8 mouse cellular contexts compared by ENCODE assay signal in genomic region chr14:48330965-48331622, GRCm38 (mm10).
DNase-seq lines count a peak whose midpoint lies in the region; ATAC-seq lines count a peak whose summit lies in the region.

No protein-coding gene starts in this region.

- intact Hi-C loops in left cerebral cortex, postnatal 4 days (cut with DNase I) = no loop called here

- H3K4me1 ChIP-seq in hindbrain, embryonic 14.5 days (replicated peaks; ENCODE audit: control insufficient read depth, insufficient read depth, low read length) = peaks cover 23% of the 10 kb centered on the region
- H3K4me1 ChIP-seq in neural tube, embryonic 13.5 days (replicated peaks) = peaks cover 57% of the 10 kb centered on the region
- H3K4me1 ChIP-seq in liver, embryonic 12.5 days = no peaks in the 10 kb centered on the region

- H3K9ac ChIP-seq in hindbrain, embryonic 14.5 days = 0 out of 2 replicates have a peak overlapping the region, but pooled peaks have one; percentile 5
- 0 out of 2 replicates have a peak overlapping the region, but pooled peaks have one; percentile 8 for H3K9ac ChIP-seq in neural tube, embryonic 13.5 days
- no peak overlapping the region for H3K9ac ChIP-seq in liver, embryonic 12.5 days

- peak; percentile 79; the same call in 1 of the 2 replicates for ATAC-seq in hindbrain, embryonic 14.5 days (ENCODE audit: low FRiP score)
- peak; percentile 75; the same call in 1 of the 2 replicates for ATAC-seq in neural tube, embryonic 13.5 days (ENCODE audit: low read depth)
- no peak for ATAC-seq in liver, embryonic 12.5 days

- H3K27me3 ChIP-seq in hindbrain, embryonic 14.5 days (ENCODE audit: control insufficient read depth, insufficient read depth, low read length) = no peaks in the 10 kb centered on the region
- H3K27me3 ChIP-seq in neural tube, embryonic 13.5 days = peaks cover 5% of the 10 kb centered on the region; the same call in 1 of the 2 replicates
- 0 out of 2 replicates have a peak, but pooled peaks cover 5% of the 10 kb centered on the region for H3K27me3 ChIP-seq in liver, embryonic 12.5 days (replicated peaks)

- H3K36me3 ChIP-seq in hindbrain, embryonic 14.5 days (replicated peaks; ENCODE audit: control insufficient read depth, insufficient read depth) = no peaks in the 10 kb centered on the region
- no peaks in the 10 kb centered on the region for H3K36me3 ChIP-seq in neural tube, embryonic 13.5 days
- no peaks in the 10 kb centered on the region for H3K36me3 ChIP-seq in liver, embryonic 12.5 days

- H3K9me3 ChIP-seq in hindbrain, embryonic 14.5 days (ENCODE audit: control insufficient read depth, low read length) = no peaks in the 10 kb centered on the region
- no peaks in the 10 kb centered on the region for H3K9me3 ChIP-seq in neural tube, embryonic 13.5 days
- no peaks in the 10 kb centered on the region for H3K9me3 ChIP-seq in liver, embryonic 12.5 days (replicated peaks)

- peak overlapping the region; percentile 43 for H3K4me2 ChIP-seq in hindbrain, embryonic 14.5 days (replicated peaks)
- peak overlapping the region; percentile 29 for H3K4me2 ChIP-seq in neural tube, embryonic 13.5 days
- no peak overlapping the region for H3K4me2 ChIP-seq in liver, embryonic 12.5 days

- peak overlapping the region; percentile 26; the same call in 1 of the 2 replicates for H3K27ac ChIP-seq in hindbrain, embryonic 14.5 days
- H3K27ac ChIP-seq in neural tube, embryonic 13.5 days (replicated peaks) = peak overlapping the region; percentile 38
- no peak overlapping the region for H3K27ac ChIP-seq in liver, embryonic 12.5 days

- WGBS in hindbrain, embryonic 14.5 days = 7% methylated on average over 4 of the region's 4 CpGs
- WGBS in neural tube, embryonic 13.5 days = 3% methylated on average over 4 of the region's 4 CpGs
- WGBS in liver, embryonic 12.5 days (ENCODE audit: insufficient replicate concordance) = 4% methylated on average over 4 of the region's 4 CpGs

- peak; percentile 16 for DNase-seq in gastrocnemius, adult 18-20 months (ENCODE audit: low spot score)
- DNase-seq in gastrocnemius, postnatal 4 days (ENCODE audit: low spot score in 2 of 2) = no peak
- DNase-seq in cerebellum, adult 9-11 months = peak; percentile 22
- peak; percentile 4 to 18 for DNase-seq in frontal cortex, postnatal 25 days (ENCODE audit: low spot score in 2 of 2)
- DNase-seq in hindbrain, embryonic 14.5 days (ENCODE audit: low spot score) = no peak
- DNase-seq in left cerebral cortex, postnatal 4 days = peak; percentile 73

- H3K4me3 ChIP-seq in hindbrain, embryonic 14.5 days (replicated peaks; ENCODE audit: low read length) = no peak overlapping the region
- H3K4me3 ChIP-seq in neural tube, embryonic 13.5 days = no peak overlapping the region
- no peak overlapping the region for H3K4me3 ChIP-seq in liver, embryonic 12.5 days

Comparison
In these comparisons a context has a peak if more than half of its experiments do, and no peak if none do; other contexts are left out.
1. DNase-seq: peak in gastrocnemius, adult 18-20 months (single experiment), cerebellum, adult 9-11 months (single experiment), frontal cortex, postnatal 25 days (2 of 2) and left cerebral cortex, postnatal 4 days (single experiment); none in gastrocnemius, postnatal 4 days (0 of 2) and hindbrain, embryonic 14.5 days (single experiment).